ENCODE assay signal across 8 mouse cellular contexts in genomic region chr11:94499661-94500152, GRCm38 (mm10). TPM values are rescaled to one million over a fixed set of nuclear protein-coding genes. Genes with fewer than 3 reads are reported as not detected.
DNase-seq lines count a peak whose midpoint lies in the region; TF ChIP-seq lines count a peak whose summit lies in the region.

Gene Epn3 (minus strand): TSS chr11:94499974.

- DNase-seq in cerebellum, adult 2 months = peak; percentile 66 to 68
- no peak for DNase-seq in gonadal fat pad, adult 2 months (ENCODE audit: low read depth)
- peak; percentile 66 for DNase-seq in kidney, adult 18-20 months
- peak; percentile 80 to 89 for DNase-seq in lung, adult 18-20 months
- DNase-seq in ovary, postnatal 10 days (ENCODE audit: low spot score) = peak; percentile 32
- no peak for DNase-seq in layer of hippocampus, adult 11-12 months (ENCODE audit: low spot score)
- no peak for DNase-seq in frontal cortex, postnatal 10 days (ENCODE audit: low spot score in 2 of 2)

- H3K4me1 ChIP-seq in E14TG2a.4 (replicated peaks; ENCODE audit: low read depth, low read length) = peaks cover 46% of the 10 kb centered on the region
- peaks cover 9% of the 10 kb centered on the region for H3K4me1 ChIP-seq in cerebellum, adult 2 months (ENCODE audit: control insufficient read depth, insufficient read depth, low read length)

- peak within 1 kb of the TSS; percentile 50; the same call in 1 of the 2 replicates for H3K4me3 ChIP-seq in E14TG2a.4 (replicated peaks; ENCODE audit: low read length)
- H3K4me3 ChIP-seq in cerebellum, adult 2 months (replicated peaks; ENCODE audit: insufficient read depth, low read depth, low read length) = peak within 1 kb of the TSS; percentile 77

- under 1% methylated on average over 26 of the region's 26 CpGs for WGBS in cerebellum, adult 2 months

- no peaks in the 10 kb centered on the region for H3K9me3 ChIP-seq in E14TG2a.4 (ENCODE audit: low read length)

- no peak for TF ChIP-seq CTCF in E14TG2a.4 (conservative IDR thresholded peaks at IDR 0.05; ENCODE audit: low read length)
- no peak for TF ChIP-seq CTCF in cerebellum, adult 2 months (IDR thresholded peaks at IDR 0.05; ENCODE audit: borderline replicate concordance, insufficient read depth, low read depth, low read length)

- peak within 1 kb of the TSS; percentile 98 for H3K27ac ChIP-seq in cerebellum, adult 2 months (ENCODE audit: insufficient read depth, low read length)

- no peaks in the 10 kb centered on the region for H3K36me3 ChIP-seq in E14TG2a.4 (ENCODE audit: insufficient read depth, low read length)

- TF ChIP-seq POLR2A in cerebellum, adult 2 months (IDR thresholded peaks at IDR 0.05; ENCODE audit: borderline replicate concordance, insufficient read depth, low read length) = peak; percentile 23; the same call in 1 of the 2 replicates

- peaks cover 91% of the 10 kb centered on the region for H3K27me3 ChIP-seq in E14TG2a.4 (ENCODE audit: insufficient read depth, low read length)
- H3K27me3 ChIP-seq in cerebellum, adult 2 months (ENCODE audit: control insufficient read depth, insufficient read depth, low read length) = no peaks in the 10 kb centered on the region

RNA-seq across cellular contexts. Expression of gene Epn3, which starts in this region (rescaled TPM):
- 31.1 and 35.9 TPM in 2 replicates for polyA plus RNA-seq in cerebellum, adult 2 months (2012; rRNA removed)
- polyA plus RNA-seq in gonadal fat pad, adult 2 months (2012; rRNA removed) = 15.0 and 16.5 TPM in 2 replicates

Comparison
In these comparisons a context has a peak if more than half of its experiments do, and no peak if none do; other contexts are left out.
1. DNase-seq: peak in cerebellum, adult 2 months (2 of 2), kidney, adult 18-20 months (single experiment), lung, adult 18-20 months (2 of 2) and ovary, postnatal 10 days (single experiment); none in gonadal fat pad, adult 2 months (single experiment), layer of hippocampus, adult 11-12 months (single experiment) and frontal cortex, postnatal 10 days (0 of 2).